Mouse (Mus musculus) gastrocnemius, adult 18-20 months (tissue): Measurements from ENCODE around the gene Rnf224. TPM values are rescaled to one million over a fixed set of nuclear protein-coding genes. Genes with fewer than 3 reads are reported as not detected.

Experiments
- DNase-seq: peaks from one replicate; pipeline ENCODE4 v3.0.0; 2021; ENCODE audit warnings: low spot score
- total RNA-seq, 2 experiments: library from RNA; stranded (reverse); gene quantifications; 2 replicates each; pipeline ENCODE4 v1.2.3; 2021

Rnf224 gene
- total RNA-seq, 2 experiments from 2014 or later: not detected

GRCm38 (mm10) chr2:25227406-25227805 lies 9.2 kb downstream of the Rnf224 start:
- no peak for DNase-seq

DNA sequence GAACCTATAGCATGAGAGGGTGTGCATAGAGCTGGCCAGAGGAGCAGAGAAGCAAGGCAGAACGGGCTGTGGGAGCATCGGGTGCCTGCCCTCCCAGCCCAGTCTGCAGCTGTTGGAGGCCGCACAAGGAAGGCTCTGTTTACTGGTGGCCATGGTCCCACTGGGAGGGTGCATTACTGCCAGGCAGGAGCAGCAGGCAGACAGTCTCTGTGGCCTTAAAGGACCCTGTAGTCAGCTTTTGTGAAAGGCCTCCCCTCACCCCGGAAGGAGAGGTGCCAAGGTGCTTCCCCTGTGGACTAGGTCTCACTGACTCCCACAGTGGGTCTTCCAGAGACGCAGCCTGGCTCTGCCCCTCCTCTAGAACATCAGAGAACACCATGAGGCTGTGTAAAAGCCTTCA lies 9.7 kb downstream of the Rnf224 start:
- DNase-seq: peak; percentile 65

DNA sequence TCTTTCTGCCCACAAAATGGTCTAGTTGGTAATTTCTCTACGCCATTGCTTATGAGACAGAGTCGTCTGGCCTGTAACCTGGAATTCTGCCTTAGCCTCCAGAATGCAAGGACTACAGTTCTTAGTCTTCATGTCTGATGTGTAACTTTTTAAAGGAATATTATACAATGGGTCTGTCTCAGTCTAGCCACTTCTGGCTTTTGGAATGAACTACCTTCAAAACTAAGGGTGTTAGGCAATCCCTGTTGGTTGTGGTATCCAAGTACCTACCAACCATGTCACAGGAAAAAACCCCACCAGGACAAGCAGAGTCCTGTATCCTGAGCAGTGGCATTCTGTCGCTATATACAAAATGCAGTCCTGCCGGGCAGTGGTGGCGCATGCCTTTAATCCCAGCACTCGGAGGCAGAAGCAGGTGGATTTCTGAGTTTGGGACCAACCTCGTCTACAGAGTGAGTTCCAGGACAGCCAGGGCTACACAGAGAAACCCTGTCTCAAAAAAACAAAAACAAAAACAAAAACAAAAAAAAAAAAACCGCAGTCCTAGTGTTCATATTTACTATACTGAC lies 10.7 kb downstream of the Rnf224 start:
- DNase-seq: no peak

GRCm38 (mm10) chr2:25224766-25225752 lies 11.5 kb downstream of the Rnf224 start:
- peak; percentile 99 for DNase-seq

GRCm38 (mm10) chr2:25224492-25224765 lies 12.2 kb downstream of the Rnf224 start, which contains the start of gene Tubb4b:
Gene Tubb4b, minus strand, starts transcription at chr2:25224702.
- DNase-seq: no peak

DNA sequence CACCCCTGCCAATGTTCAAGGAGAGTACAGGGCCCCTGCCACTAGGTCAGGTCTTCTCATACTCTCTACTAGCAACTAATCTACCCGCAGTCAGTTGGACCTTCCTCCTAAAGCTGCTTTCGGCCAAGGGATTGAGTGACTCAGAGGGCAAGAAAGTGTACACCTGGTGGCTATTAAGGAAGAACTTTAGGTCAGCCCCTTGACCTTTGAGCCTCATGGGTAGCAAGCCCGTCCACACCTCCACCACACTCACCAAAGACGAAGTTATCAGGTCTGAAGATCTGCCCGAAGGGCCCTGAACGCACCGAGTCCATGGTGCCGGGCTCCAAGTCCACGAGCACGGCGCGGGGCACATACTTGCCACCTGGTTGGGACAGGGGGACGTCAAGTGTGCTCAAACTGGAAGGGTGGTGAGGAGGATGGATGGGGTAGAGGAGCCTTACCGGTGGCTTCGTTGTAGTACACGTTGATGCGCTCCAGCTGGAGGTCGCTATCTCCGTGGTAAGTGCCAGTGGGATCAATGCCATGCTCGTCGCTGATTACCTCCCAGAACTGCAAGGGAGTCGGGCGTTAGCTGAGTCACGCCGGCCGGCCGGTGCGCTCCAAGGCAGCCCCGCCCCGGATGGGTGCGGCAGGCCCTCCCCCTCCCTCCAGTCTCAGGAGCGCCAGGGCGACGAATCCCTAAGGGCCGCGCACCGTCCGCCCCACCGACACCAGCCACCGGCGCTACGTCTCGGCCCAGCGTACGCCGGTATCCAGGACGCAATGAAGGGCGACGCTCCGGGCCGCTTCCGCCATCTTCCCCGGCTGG lies 12.7 kb downstream of the Rnf224 start:
- DNase-seq: peak; percentile 87

GRCm38 (mm10) chr2:25221331-25221772 lies 15.2 kb downstream of the Rnf224 start:
- no peak for DNase-seq

DNA sequence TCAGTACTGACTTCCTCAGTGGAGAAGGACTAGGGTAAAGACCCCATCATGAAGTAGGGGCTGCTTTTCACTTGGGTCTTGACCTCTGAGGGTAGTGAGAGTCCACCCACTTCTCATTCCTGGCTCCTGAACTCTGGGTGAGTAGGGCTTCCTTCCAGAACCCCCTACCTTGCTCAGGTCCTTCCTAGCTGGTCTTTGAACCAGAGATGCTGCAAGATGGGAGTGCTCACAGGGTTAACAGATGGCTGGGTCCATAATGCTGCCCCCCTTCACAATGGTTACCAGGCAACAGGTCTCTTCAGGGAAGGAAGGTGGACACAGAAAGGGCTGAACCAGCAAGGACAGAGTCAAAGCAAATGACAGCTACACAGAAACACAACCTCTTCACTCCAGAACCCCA lies 18.1 kb downstream of the Rnf224 start, which contains the start of gene Fam166a:
Fam166a (plus strand) TSS at position 301 of the 400 bp plus-strand sequence.
- DNase-seq: no peak

DNA sequence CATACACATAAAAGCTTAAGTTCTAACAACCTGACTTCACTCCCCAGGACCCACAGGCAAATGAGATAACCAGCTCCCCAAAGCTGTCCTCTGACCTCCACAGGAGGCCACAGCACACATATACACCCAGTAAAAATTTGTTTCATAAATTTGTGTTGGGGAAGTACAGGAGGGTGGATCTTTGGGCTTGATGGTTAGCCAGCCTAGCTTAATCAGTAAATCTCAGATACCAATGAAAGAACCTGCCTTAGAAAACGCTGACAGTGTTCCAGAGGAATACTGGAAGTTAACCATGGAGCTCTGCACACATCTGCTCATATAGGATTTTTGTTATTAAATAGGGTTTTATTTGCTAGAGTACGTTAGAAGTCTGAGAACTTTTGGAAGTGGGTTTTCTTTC lies 18.9 kb downstream of the Rnf224 start:
- DNase-seq: no peak

- no peak for DNase-seq
Observed at GRCm38 (mm10) chr2:25214444-25214843, 22.1 kb downstream of the Rnf224 start, which contains the start of gene Stpg3. Gene Stpg3, minus strand, starts transcription at chr2:25214637.

GRCm38 (mm10) chr2:25213266-25213865 lies 23.2 kb downstream of the Rnf224 start:
- DNase-seq: no peak

DNA sequence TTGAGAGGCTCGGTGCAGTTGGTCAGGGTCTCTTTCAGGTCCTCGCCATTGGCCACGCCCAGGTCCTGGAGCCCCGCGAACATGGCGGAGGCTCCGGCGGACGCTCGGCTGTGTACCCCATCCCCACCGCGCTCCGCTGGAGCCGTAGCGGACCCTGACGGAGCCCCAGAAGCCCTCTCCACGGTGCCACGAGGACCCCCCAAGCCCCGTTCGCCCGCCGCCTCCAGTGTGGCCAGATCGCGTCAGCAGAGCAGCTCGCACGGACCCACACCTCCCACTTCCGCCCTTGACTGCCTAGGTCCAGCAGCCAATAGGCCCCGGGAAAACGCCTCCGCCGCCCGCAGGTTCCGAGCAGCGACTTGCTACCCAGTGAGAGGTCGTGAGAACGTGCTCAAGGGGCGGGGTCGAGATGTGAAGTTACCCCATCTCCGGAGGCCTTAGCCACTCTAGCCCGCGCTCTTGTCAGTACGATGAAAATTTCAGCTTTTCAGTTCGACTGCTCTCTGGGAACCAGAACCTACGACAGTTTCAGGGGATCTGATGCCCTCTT lies 25.4 kb downstream of the Rnf224 start, which contains the start of gene Nelfb:
Nelfb (minus strand) TSS at position 369 of the 550 bp plus-strand sequence.
- DNase-seq: peak; percentile 89

DNA sequence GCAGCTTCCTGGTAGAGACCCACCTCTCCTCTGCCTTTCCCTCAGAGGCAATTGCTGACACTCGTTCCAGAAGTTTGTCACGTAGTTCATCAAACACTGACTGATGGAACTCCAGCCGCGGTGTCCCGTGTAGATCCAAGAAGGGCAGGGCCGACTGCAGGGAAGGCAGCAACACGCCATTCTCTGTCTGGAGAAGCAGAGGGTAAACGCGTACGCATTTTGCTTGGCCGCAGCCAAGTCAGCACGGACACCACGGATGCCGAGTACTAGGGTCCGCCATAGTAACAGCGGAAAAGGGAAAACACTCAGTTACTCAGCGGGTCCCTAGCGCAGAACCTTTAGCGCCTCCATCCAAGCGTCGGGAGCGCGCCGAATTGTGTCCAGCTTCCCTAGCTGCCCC lies 25.9 kb downstream of the Rnf224 start:
- no peak for DNase-seq

DNA sequence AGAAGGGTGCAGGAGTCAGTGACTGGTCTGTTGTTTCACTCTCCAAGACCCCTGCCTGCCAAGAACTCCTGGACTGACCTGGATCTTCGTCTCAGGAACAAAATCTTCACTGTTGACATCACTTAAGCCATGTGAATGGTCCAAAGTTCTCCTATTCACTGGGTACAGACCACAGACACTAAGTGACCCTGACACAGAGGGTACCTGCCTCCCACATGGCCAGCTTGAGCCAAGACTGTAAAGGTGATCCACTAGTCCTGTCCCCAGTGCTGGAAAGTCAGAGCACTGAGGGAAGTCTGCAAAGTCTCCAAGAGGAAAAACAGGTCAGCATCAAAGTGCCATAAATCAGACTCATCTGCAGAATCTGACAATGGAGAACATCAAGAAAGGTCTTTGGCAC lies 29.0 kb downstream of the Rnf224 start:
- DNase-seq: no peak

- no peak for DNase-seq
Observed at GRCm38 (mm10) chr2:25203631-25204214, 32.9 kb downstream of the Rnf224 start.

DNA sequence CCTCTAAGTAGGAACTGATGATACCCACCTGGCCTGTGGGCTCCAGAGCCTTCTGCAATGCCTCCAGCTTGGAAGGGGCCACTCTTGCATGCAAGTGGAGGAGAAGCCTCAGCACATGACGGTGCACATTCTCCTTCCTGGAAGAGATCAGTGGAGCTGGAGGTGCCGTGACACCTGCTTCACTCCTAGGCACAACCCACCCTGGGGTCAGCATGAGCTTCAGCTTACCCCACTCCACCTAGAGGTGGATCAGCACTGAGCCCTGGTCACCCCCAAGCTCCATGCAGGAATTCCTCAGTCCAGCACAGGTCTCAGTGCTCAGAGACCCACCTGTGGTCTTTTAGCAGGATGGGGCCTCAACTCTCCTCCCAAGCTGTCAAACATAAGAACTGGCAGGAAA lies 36.0 kb downstream of the Rnf224 start:
- DNase-seq: no peak

- DNase-seq: no peak
Observed at GRCm38 (mm10) chr2:25197946-25198345, 38.6 kb downstream of the Rnf224 start.

DNA sequence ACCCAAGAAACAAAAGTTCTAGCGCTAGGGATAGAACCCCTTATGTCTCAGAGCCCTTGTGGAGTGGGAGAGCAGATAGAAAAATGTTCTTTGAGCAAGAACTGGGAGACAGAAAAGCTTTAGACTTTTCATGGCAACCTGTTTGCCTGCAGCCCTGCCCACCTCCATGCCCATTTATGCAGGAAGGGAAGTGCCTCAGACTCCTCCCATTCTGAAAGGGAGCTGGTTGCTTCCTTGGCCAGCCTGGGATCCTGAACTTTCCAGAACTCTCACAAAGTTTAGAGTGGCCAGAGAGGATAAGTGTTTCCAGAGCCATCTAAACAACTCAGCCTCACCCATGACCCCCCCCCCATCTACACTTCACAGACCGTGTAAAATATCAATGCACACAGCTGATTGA lies 39.4 kb downstream of the Rnf224 start:
- no peak for DNase-seq

DNA sequence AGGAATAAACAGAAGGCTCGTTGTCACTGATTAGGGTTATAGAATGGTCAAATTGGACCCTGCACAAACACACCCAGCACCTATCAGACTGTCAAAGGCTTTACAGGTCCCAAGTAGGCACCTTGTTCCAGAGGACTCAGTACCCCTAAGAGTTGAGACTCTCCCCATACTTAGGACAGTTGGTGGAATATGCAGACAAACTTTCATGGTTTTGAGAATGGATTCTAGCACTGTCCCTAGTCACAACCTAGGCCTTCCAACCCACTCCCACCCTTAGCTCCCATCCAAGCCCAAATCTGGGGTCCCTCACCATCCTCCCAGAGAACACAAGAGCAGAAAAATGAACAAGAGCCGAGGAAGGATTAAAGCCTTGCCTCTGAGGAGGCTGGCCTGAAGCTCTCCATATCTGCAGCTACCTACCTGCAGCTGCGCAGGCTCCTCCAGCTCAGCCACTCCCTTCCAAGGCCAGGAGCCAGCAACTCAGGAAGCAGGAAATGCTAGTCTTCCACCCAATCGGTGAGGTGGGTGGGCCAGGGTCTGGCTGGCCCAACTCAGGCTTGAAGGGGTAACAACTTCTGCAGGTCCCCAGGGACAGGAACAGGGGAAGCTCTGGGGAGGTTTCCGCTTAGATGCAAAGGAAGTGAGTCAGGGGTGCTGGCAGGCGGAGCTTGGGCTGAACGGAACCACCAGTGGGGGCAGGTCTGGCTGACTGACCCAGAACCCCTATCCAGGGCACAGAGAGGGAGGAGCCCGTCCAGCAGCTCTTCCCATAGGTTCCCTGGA lies 40.2 kb downstream of the Rnf224 start, which contains the start of gene Tor4a:
Tor4a (minus strand) TSS at position 715 of the 783 bp plus-strand sequence.
- DNase-seq: peak; percentile 73
